Mouse (Mus musculus) lung, adult 18-20 months (tissue): Measurements from ENCODE around the gene Slc15a4.

Experiments
- DNase-seq, 2 experiments: peaks; one replicate each; pipeline ENCODE4 v3.0.0; 2022; ENCODE audit warnings: mixed read lengths in 2 of 2

Gene Slc15a4

DNA sequence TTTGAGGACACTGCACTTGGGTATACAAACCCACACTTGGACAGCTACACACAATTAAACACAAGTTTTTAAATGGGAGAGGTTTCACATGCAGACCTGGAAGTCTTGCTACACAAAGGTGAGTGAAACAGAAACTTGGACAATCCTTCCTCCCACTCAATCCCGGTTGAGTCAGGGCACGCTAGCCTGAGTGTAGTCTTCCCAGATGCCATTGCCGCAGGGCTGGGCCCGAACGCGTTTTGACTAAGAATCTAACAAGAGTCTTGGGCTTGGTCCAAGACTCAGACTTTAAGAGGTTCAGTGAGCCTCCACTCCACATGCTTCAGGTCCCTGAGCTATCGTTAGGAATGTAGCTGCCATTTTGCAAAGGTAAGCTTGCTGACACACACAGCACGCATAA is 12.3 kb downstream of the Slc15a4 start:
- DNase-seq: peak; percentile 32 to 38

DNA sequence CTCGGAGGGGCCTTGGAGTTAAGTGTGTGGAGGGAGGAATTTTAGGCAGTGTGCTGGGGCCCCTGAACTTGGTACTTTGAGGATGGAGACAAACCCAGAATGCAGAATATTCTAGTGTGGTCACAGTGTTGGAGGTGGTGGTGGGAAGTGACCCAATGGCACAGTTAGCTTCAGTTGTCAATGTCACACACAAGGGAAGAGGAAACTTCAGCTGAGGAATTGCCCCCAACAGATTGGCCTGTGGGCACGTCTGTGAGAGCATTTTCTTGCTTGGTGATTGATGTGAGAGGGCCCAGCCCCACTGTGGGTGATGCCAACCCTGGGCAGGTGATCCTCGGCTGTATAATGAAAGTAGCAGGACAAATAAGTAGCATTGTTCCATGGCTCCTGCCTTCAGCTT is 13.9 kb downstream of the Slc15a4 start:
- DNase-seq: no peak

GRCm38 (mm10) chr5:127616884-127617635 is 15.6 kb downstream of the Slc15a4 start:
- peak; percentile 98 for DNase-seq

- DNase-seq: no peak
Measured at GRCm38 (mm10) chr5:127616151-127616550, 16.5 kb downstream of the Slc15a4 start.

GRCm38 (mm10) chr5:127615459-127615858 is 17.2 kb downstream of the Slc15a4 start:
- no peak for DNase-seq

DNA sequence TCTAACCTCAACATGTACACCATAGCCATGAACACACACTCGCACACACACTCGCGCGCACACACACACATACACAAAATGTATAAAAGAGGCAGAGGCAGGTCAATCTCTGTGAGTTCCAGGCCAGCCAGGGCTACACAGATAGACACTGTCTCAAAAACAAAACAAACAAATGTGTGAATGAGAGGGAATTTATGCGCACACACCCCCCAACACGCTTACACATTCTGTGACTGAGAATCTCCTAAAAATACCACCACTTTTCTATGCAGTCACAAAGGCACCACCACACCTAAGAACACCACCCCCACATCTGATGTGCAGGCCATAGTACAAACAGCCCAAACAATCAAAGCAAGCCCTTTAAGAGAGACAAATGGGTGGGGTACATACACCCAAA is 20.3 kb downstream of the Slc15a4 start:
- DNase-seq: no peak

GRCm38 (mm10) chr5:127611881-127612280 is 20.8 kb downstream of the Slc15a4 start:
- no peak for DNase-seq

GRCm38 (mm10) chr5:127610787-127611509 is 21.7 kb downstream of the Slc15a4 start:
- DNase-seq: peak; percentile 88 to 89

DNA sequence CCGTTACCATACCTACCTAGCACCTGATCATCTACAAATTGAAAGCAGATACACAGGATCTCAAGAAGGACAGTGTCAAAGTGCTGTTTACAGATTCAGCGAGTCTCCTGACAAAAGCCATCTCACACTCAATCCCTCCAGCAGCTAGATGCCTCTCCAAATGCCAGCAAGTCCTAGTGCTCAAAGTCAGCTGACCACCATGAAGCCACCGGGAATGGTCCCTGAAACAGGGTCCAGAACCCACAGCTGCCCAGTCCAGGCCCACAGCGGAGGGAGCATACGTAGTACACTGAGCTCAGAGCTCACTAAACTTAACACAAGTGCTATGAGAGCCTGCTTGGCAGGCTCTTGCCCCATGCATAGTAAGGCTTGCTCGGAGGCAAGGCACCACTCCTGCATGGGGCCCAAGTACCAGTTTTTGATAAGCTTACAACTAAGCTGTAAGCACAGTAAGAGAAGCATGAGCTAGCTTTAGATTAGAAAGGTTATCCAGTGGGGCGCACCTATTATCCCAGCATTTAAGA is 23.4 kb downstream of the Slc15a4 start:
- peak in 1 of 2 experiments; percentile 25 for DNase-seq

DNA sequence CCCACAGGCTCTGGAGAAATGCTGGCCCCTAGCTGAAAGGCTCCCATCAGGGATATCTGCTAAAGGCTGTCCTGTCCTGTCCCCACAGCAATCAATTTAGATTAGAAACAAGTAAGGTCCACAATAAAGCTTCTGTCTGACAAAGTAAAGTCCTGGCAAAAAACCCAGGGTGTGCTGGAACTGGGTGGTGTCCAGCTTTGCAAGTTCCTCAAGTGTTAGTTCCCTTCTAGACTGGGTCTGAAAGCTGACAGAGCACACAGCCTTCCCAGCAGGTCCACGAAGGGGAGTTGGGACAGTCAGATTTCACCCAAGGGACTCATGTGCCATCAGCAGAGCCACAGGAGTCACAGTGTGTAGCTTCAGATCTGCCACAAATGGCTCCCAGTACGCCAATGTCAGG is 25.2 kb downstream of the Slc15a4 start:
- no peak for DNase-seq

GRCm38 (mm10) chr5:127602996-127603395 is 29.7 kb downstream of the Slc15a4 start:
- no peak for DNase-seq

DNA sequence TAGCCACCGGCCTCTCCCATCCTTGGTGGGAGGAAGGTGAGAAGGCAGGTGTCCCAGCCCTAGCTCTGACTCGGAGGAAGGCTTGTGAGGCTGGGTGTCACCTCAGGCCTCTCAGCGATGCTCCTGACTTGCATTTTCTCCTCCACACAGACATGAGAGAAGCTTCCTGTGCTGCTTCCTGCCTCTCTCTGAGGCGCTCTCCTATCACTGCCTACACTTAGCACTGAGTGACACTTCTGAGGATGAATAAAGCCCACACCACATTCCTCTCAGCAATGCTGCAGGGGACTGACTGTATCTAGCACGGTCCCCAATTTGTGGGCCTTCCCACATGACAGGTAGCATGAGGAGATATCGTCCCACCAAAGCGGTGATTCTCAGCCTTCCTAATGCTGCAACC is 35.8 kb downstream of the Slc15a4 start:
- DNase-seq: no peak

DNA sequence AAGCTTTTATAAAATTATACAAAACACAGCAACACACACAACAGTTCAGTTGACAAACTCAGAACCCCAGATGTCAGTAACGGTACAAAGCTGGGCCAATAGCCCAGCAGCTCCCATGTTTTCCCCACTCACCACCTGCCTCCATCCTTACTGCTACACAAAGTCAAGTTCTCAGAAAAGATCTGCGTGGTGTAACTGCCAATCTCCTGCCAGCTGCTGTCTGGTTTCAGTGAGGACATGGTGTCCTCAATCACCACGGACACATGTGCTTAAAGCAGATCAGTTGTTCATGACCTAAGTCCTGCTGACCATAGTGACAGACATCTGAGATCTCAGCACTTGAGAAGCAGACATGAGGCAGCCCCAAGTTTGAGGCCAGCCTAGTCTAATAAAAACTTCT is 37.0 kb downstream of the Slc15a4 start:
- DNase-seq: no peak

- no peak for DNase-seq
Measured at GRCm38 (mm10) chr5:127592854-127593253, 39.8 kb downstream of the Slc15a4 start.

DNA sequence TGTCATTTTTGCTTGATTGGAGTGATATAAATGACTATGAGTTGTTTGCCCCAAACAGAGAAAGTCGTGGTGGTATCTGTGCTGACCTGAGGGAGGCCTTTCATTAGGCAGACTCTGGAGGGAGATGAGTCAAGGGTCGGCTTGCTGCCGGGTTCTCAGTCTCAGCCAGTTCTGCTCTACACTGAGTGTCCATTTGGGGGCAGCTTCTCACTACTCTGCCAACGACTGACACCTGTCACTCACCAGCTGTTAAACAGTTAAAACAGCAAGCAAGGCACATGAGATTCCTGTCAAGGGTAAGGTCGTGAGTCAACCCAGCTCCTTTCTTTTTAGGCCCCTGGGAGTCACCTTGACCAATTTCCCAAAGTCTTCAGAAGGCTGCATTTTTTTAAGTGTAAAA is 40.3 kb downstream of the Slc15a4 start:
- no peak for DNase-seq

DNA sequence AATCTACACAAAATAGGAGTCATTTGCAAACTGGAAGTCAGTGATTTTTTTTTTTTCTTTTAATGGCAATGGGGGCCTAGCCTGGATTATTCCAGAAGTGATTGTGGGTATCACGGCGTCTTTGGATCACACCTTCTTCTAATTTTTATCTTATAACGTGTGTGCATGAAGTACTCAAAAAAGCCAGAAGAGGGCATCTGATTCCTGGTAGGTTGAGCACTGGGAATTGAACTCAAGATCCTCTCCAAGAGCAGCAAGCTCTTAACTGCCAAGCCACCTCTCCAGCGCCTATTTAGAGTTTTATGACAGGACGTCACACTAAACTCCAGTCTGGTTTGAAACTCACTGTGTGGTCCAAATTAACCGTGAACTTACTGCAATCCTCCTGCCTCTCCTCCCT is 44.8 kb downstream of the Slc15a4 start:
- no peak for DNase-seq

DNA sequence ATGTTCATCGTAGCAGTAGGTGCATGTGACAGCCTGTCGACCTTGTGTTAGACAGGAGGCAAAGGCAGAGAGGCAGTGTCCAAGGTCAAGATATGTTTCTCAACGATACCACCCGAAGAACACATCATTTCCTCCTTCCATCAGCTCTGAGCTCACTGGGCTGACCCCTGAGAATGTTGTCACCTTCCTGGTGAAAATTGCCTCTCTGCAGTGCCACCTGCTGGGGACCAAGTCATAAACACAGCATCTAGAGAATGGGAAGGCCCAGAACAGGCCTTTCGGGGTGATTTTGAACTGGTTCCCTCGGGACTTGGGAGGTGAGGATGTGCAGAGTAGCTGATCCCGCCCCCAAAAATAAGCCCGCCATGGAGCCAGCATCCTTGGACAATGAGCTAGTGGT is 49.0 kb downstream of the Slc15a4 start:
- DNase-seq: no peak

GRCm38 (mm10) chr5:127577419-127577818 is 55.3 kb downstream of the Slc15a4 start:
- no peak for DNase-seq

GRCm38 (mm10) chr5:127567165-127567741 is 65.4 kb downstream of the Slc15a4 start:
- no peak for DNase-seq

DNA sequence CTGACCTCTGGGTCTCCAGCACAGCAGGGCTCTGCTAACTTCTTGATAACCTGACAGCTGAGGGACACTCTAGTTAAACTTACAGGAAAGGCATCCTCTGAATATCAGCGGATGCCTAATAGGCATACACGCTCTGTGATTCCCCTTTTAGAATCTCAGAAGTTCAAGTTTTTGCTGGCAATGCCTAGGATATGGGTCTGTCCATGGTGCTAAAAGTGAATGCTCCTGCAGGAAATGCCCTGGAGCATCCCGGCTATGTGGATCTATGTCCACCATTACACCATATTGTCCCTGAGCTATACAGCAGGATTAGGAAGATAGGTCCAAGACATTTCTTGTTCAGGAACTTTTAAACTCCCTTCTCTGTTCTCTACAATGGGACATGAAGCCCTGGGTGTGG is 71.6 kb downstream of the Slc15a4 start:
- no peak for DNase-seq

GRCm38 (mm10) chr5:127548136-127548535 is 84.6 kb downstream of the Slc15a4 start:
- no peak for DNase-seq

DNA sequence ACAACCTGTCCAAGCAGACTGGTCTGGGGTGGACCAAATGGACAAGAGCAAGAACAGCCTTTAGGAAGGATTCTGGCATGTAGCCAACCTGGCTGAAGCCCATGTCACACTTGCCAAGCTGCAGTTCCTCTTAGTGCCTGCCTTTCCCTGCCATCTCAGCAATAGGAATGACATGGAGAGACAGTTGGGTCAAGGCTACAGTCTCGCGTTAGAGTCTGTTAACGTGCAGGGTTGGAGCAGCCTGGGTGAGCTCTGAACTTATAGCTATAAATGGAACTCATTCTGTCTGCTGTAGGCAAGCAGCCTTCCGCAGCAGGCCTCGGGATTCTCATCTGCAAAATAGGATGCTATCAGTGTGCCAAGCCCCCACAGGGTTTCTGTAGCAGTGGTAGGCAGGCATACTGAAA is 86.1 kb downstream of the Slc15a4 start:
- DNase-seq: no peak
